Mouse (Mus musculus): Measurements from ENCODE around the gene Barx1. TPM values are rescaled to one million over a fixed set of nuclear protein-coding genes. Genes with fewer than 3 reads are reported as not detected.

The Barx1 gene
- not detected in 2 replicates for total RNA-seq (2014; fragmentation: Nextera tagmentation)
- total RNA-seq (2017), result 0.06 TPM in 1 of 2 replicates, not detected in the other
- polyA plus RNA-seq (2012), result not detected in 2 replicates

DNA sequence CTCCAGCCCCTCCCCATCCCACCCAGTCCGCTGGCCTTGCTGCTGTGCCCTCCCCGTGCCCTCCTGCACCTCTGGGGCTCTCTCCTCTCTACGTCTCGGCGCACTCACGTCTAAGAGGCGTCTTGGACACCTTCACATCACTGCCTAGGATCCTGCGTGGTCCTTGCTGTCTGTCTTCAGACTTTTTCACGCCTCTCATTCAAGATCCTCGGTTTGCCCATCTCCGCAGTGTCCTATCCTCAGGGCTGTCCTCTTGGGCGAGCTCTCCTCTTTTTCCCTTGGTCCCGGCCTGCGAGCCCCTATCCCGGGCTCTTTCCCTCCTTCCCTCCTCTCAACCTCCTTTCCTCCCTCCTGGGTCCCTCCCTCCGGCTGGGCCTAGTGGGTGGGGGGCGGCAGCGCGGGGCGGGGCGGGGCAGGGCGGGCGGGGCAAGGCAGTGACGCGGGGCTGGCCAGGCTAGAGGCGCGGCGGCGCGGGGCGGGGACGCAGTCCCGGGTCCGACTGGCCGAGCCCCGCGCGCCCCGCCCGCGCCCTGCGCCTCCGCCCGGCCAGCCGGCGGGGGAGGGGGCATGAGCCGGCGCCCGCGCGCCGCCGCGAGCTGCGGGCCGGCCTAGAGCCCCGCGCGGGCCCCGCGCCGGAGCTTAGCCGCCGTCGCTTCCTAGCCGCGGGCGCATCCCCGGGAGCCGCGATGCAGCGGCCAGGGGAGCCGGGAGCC is at the start of gene Barx1:
TSS of gene Barx1 (plus strand) at position 568 of the 713 bp plus-strand sequence.
- ATAC-seq (ENCODE audit: extremely low read depth, insufficient number of reproducible peaks, low FRiP score, poor library complexity, severe bottlenecking) (no peak), DNase-seq (ENCODE audit: low spot score) (no peak)
- no peaks in the 10 kb centered on the region for H3K4me1 ChIP-seq (ENCODE audit: insufficient read depth, low read depth, low read length)
- TF ChIP-seq CTCF (IDR thresholded peaks at IDR 0.05; ENCODE audit: low read depth, low read length), result no peak
- TF ChIP-seq GATA1 (IDR thresholded peaks at IDR 0.05; ENCODE audit: borderline replicate concordance, low read length), result no peak
- no peak for TF ChIP-seq TAL1 (conservative IDR thresholded peaks at IDR 0.05; ENCODE audit: low read depth, low read length)
- no peak for TF ChIP-seq POLR2AphosphoS5 (IDR thresholded peaks at IDR 0.05; ENCODE audit: insufficient replicate concordance, low read depth, low read length)
- TF ChIP-seq GATA2 (IDR thresholded peaks at IDR 0.05; ENCODE audit: borderline replicate concordance, low read depth, low read length), result no peak
- H3K4me3 ChIP-seq (ENCODE audit: low read depth, low read length), result no peak within 1 kb of the TSS
- no peaks in the 10 kb centered on the region for H3K36me3 ChIP-seq (replicated peaks)
- peaks cover 18% of the 10 kb centered on the region for H3K9me3 ChIP-seq (replicated peaks)
- H3K27me3 ChIP-seq (ENCODE audit: insufficient read depth, low read length), result peaks cover 67% of the 10 kb centered on the region

- Histone ChIP-seq H3K9me3 (replicated peaks) (peaks cover 18% of the 10 kb centered on the region), H3K4me1 (ENCODE audit: insufficient read depth, low read depth, low read length) (no peaks in the 10 kb centered on the region), H3K4me3 (ENCODE audit: low read depth, low read length) (no peak overlapping the region), H3K36me3 (replicated peaks) (no peaks in the 10 kb centered on the region), H3K27me3 (ENCODE audit: insufficient read depth, low read length) (peaks cover 2% of the 10 kb centered on the region; the same call in 1 of the 2 replicates)
- ATAC-seq (ENCODE audit: extremely low read depth, insufficient number of reproducible peaks, low FRiP score, poor library complexity, severe bottlenecking) (no peak), DNase-seq (ENCODE audit: low spot score) (no peak)
- no peak for TF ChIP-seq GATA2 (IDR thresholded peaks at IDR 0.05; ENCODE audit: borderline replicate concordance, low read depth, low read length)
- no peak for TF ChIP-seq GATA1 (IDR thresholded peaks at IDR 0.05; ENCODE audit: borderline replicate concordance, low read length)
- no peak for TF ChIP-seq CTCF (IDR thresholded peaks at IDR 0.05; ENCODE audit: low read depth, low read length)
- no peak for TF ChIP-seq TAL1 (conservative IDR thresholded peaks at IDR 0.05; ENCODE audit: low read depth, low read length)
- no peak for TF ChIP-seq POLR2AphosphoS5 (IDR thresholded peaks at IDR 0.05; ENCODE audit: insufficient replicate concordance, low read depth, low read length)
Observed at GRCm38 (mm10) chr13:48614525-48614924, 48.3 kb upstream of the Barx1 start.

DNA sequence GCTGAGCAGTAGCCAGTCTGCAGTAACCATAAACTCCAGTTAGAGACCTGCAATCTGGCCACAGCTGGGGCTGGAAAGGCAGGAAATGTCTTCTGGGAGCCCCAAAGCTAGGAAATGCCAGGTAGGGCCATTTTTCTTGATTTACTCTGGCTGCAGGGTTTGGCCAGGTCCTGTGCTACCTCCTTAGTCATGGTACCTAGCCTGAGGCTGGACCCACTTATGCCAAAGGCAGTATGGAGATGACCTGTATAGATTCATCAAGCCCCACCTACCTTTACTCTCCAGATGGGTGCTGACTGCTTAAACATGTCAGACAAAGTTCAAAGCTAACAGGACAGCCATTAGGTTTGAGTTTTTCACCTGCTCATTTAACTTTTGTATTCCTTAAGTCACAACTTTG is 45.0 kb upstream of the Barx1 start:
- ATAC-seq (ENCODE audit: extremely low read depth, insufficient number of reproducible peaks, low FRiP score, poor library complexity, severe bottlenecking), result no peak
- no peaks in the 10 kb centered on the region for H3K4me1 ChIP-seq (ENCODE audit: insufficient read depth, low read depth, low read length)
- H3K4me3 ChIP-seq (ENCODE audit: low read depth, low read length), result no peak overlapping the region
- DNase-seq (ENCODE audit: low spot score), result no peak
- H3K27me3 ChIP-seq (ENCODE audit: insufficient read depth, low read length), result peaks cover 2% of the 10 kb centered on the region; the same call in 1 of the 2 replicates
- no peak for TF ChIP-seq TAL1 (conservative IDR thresholded peaks at IDR 0.05; ENCODE audit: low read depth, low read length)
- no peak for TF ChIP-seq GATA2 (IDR thresholded peaks at IDR 0.05; ENCODE audit: borderline replicate concordance, low read depth, low read length)
- TF ChIP-seq POLR2AphosphoS5 (IDR thresholded peaks at IDR 0.05; ENCODE audit: insufficient replicate concordance, low read depth, low read length), result no peak
- TF ChIP-seq GATA1 (IDR thresholded peaks at IDR 0.05; ENCODE audit: borderline replicate concordance, low read length), result no peak
- TF ChIP-seq CTCF (IDR thresholded peaks at IDR 0.05; ENCODE audit: low read depth, low read length), result no peak
- no peaks in the 10 kb centered on the region for H3K36me3 ChIP-seq (replicated peaks)
- peaks cover 18% of the 10 kb centered on the region for H3K9me3 ChIP-seq (replicated peaks)

DNA sequence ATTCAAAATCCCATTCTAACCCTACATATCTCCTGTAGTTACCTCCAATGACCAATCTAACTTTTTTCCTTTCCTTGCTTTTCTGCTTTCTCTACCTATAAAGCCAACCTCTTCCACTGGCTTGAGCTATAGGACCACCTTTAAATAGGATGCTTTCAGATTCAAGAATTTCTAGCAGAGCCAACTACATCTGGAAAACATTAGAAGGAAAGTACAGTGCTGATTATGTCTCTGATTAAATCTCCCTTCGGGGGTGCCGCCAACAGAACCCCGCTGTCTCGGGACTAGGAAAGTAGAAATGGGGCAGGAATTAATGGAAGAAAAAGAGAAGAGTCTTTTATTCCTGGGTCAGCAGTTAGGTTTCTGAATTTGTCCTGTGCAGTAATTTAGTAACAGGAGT is 43.9 kb upstream of the Barx1 start:
- TF ChIP-seq GATA1 (IDR thresholded peaks at IDR 0.05; ENCODE audit: borderline replicate concordance, low read length) (no peak), TAL1 (conservative IDR thresholded peaks at IDR 0.05; ENCODE audit: low read depth, low read length) (no peak), CTCF (IDR thresholded peaks at IDR 0.05; ENCODE audit: low read depth, low read length) (no peak), POLR2AphosphoS5 (IDR thresholded peaks at IDR 0.05; ENCODE audit: insufficient replicate concordance, low read depth, low read length) (no peak), GATA2 (IDR thresholded peaks at IDR 0.05; ENCODE audit: borderline replicate concordance, low read depth, low read length) (no peak)
- Histone ChIP-seq H3K36me3 (replicated peaks) (no peaks in the 10 kb centered on the region), H3K4me3 (ENCODE audit: low read depth, low read length) (no peak overlapping the region), H3K27me3 (ENCODE audit: insufficient read depth, low read length) (peaks cover 2% of the 10 kb centered on the region; the same call in 1 of the 2 replicates), H3K4me1 (ENCODE audit: insufficient read depth, low read depth, low read length) (no peaks in the 10 kb centered on the region), H3K9me3 (replicated peaks) (peaks cover 18% of the 10 kb centered on the region)
- no peak for DNase-seq (ENCODE audit: low spot score)
- no peak for ATAC-seq (ENCODE audit: extremely low read depth, insufficient number of reproducible peaks, low FRiP score, poor library complexity, severe bottlenecking)

- ATAC-seq (ENCODE audit: extremely low read depth, insufficient number of reproducible peaks, low FRiP score, poor library complexity, severe bottlenecking) (no peak), DNase-seq (ENCODE audit: low spot score) (no peak)
- Histone ChIP-seq H3K36me3 (replicated peaks) (no peaks in the 10 kb centered on the region), H3K4me1 (ENCODE audit: insufficient read depth, low read depth, low read length) (no peaks in the 10 kb centered on the region), H3K4me3 (ENCODE audit: low read depth, low read length) (no peak overlapping the region), H3K27me3 (ENCODE audit: insufficient read depth, low read length) (no peaks in the 10 kb centered on the region), H3K9me3 (replicated peaks) (peaks cover 9% of the 10 kb centered on the region)
- TF ChIP-seq TAL1 (conservative IDR thresholded peaks at IDR 0.05; ENCODE audit: low read depth, low read length) (no peak), CTCF (IDR thresholded peaks at IDR 0.05; ENCODE audit: low read depth, low read length) (no peak)
Observed at GRCm38 (mm10) chr13:48624968-48625398, 37.8 kb upstream of the Barx1 start.

DNA sequence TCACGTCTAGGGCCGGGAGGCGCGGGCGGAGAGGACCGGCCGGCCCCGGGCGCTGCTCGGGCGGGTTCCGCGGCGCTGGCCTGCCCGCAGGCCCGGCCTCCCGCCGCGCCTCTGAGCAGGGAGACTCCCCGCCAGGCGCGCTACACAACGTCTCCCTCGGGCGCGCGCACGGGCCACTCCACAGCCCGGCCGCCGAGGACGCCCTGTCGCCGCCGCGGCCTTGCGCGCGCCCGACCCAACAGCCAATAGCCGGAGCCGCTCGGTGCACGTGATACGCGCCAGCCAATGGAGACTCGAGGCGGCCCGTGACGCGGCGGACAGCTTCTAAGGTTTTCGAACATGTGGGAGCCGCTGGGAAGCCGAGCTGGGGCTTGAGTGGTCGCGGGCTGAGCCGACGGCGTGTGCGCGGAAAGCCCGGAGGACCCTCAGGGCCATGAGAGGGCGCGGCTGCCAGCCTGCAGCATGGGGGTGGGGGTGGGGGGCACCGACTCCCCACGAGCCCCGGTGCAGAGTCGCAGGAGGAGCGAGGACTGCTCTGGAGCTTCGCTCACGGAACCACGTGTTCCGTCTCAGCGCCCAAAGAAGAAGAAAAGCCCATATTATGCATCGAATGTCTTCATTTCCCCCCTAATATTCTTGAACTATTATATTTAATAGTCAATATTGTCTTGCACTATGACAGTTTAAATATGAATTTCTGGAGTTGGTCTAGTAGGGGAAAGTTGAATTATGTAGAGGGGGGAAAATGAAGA is 37.2 kb upstream of the Barx1 start, which contains the start of gene Ptpdc1:
TSS of gene Ptpdc1 (minus strand) at position 232 of the 752 bp plus-strand sequence.
- H3K4me3 ChIP-seq (ENCODE audit: low read depth, low read length), result no peak within 1 kb of the TSS; the same call in 1 of the 2 replicates

More for the DNA sequence above, 37.2 kb upstream of the Barx1 start, which contains the start of gene Ptpdc1:
- no peak for TF ChIP-seq CTCF (IDR thresholded peaks at IDR 0.05; ENCODE audit: low read depth, low read length)
- TF ChIP-seq TAL1 (conservative IDR thresholded peaks at IDR 0.05; ENCODE audit: low read depth, low read length), result no peak
- TF ChIP-seq GATA1 (IDR thresholded peaks at IDR 0.05; ENCODE audit: borderline replicate concordance, low read length), result no peak
- no peak for TF ChIP-seq POLR2AphosphoS5 (IDR thresholded peaks at IDR 0.05; ENCODE audit: insufficient replicate concordance, low read depth, low read length)
- TF ChIP-seq GATA2 (IDR thresholded peaks at IDR 0.05; ENCODE audit: borderline replicate concordance, low read depth, low read length), result no peak
- H3K9me3 ChIP-seq (replicated peaks), result peaks cover 9% of the 10 kb centered on the region
- DNase-seq (ENCODE audit: low spot score) (no peak), ATAC-seq (ENCODE audit: extremely low read depth, insufficient number of reproducible peaks, low FRiP score, poor library complexity, severe bottlenecking) (no peak)
- H3K27me3 ChIP-seq (ENCODE audit: insufficient read depth, low read length), result no peaks in the 10 kb centered on the region
- no peaks in the 10 kb centered on the region for H3K4me1 ChIP-seq (ENCODE audit: insufficient read depth, low read depth, low read length)
- no peaks in the 10 kb centered on the region for H3K36me3 ChIP-seq (replicated peaks)
